Mouse (Mus musculus): ENCODE measurements around the gene Tulp1. TPM values are rescaled to one million over a fixed set of nuclear protein-coding genes. Genes with fewer than 3 reads are reported as not detected.
A peak's percentile ranks its signal among the peaks of the same experiment; 100 is the strongest.
"Not testable (repeated sequence)": the region's sequence is repeated elsewhere in the genome, so short reads cannot be mapped to it uniquely, and the experiment has no call there.

The Tulp1 gene
- polyA plus RNA-seq, 1 experiment from 2014 or later = 1.5 TPM

GRCm38 (mm10) chr17:28368449-28368848 is 3.4 kb upstream of the Tulp1 start:
- no peak overlapping the region for H3K4me3 ChIP-seq (replicated peaks)
- H3K9ac ChIP-seq (replicated peaks) = no peak overlapping the region
- no peak overlapping the region for H3K27ac ChIP-seq (replicated peaks)
- H3K9me3 ChIP-seq (replicated peaks) = no peaks in the 10 kb centered on the region
- no peak for ATAC-seq (ENCODE audit: low FRiP score)
- WGBS = 6% methylated on average over 13 of the region's 13 CpGs
- peaks cover 14% of the 10 kb centered on the region for H3K4me1 ChIP-seq
- H3K4me2 ChIP-seq = no peak overlapping the region
- H3K27me3 ChIP-seq (replicated peaks) = peaks cover 33% of the 10 kb centered on the region
- H3K36me3 ChIP-seq = no peaks in the 10 kb centered on the region

- peaks cover 67% of the 10 kb centered on the region for H3K27me3 ChIP-seq (replicated peaks)
- no peak overlapping the region for H3K27ac ChIP-seq (replicated peaks)
- WGBS = 5% methylated on average over 6 of the region's 6 CpGs
- H3K4me3 ChIP-seq (replicated peaks) = no peak overlapping the region
- no peak overlapping the region for H3K9ac ChIP-seq (replicated peaks)
- no peaks in the 10 kb centered on the region for H3K9me3 ChIP-seq (replicated peaks)
- no peaks in the 10 kb centered on the region for H3K36me3 ChIP-seq
- H3K4me2 ChIP-seq = no peak overlapping the region
- no peak for ATAC-seq (ENCODE audit: low FRiP score)
- H3K4me1 ChIP-seq = peaks cover 27% of the 10 kb centered on the region
Observed at GRCm38 (mm10) chr17:28363507-28363906, 1.5 kb downstream of the Tulp1 start.

DNA sequence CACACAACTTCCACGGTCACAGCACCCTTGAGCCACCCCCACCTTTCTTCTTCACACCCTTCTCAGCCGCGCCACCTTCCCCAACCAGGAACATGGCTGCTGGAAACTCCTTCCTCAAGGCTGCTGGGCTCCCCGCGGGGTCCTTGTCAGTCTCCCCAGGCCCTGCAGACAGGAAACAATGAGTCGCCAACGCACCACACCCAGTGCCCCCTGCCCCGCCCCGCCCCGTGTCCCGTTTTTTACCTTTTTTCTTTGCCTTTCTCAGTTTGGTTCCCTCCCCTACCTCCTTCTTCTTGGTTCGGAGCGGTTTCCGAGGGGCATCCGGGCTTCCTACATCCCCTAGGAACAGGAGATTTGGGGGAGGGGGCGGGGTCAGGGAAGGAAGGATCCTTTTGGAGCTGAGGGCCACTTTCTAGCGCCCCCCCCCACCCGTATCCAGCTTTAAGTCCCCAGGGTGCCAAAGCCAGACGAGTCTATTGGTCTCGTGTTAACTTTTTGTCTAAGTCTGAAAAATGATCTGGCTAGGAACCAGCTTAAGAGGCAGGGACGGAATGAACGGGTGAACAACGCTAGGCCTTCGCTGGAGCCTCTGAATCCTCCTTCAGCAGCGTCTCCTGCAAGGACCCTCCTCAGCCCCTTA is 2.2 kb downstream of the Tulp1 start:
- ATAC-seq (ENCODE audit: low FRiP score) = no peak
- 3% methylated on average over 25 of the region's 25 CpGs for WGBS
- Histone ChIP-seq H3K36me3 (no peaks in the 10 kb centered on the region), H3K9ac (replicated peaks) (no peak overlapping the region), H3K27ac (replicated peaks) (no peak overlapping the region), H3K4me1 (peaks cover 27% of the 10 kb centered on the region), H3K27me3 (replicated peaks) (peaks cover 71% of the 10 kb centered on the region), H3K9me3 (replicated peaks) (no peaks in the 10 kb centered on the region), H3K4me2 (peak overlapping the region; percentile 61), H3K4me3 (replicated peaks) (peak overlapping the region; percentile 26)

- 31% methylated on average over 11 of the region's 11 CpGs for WGBS
- Histone ChIP-seq H3K36me3 (no peaks in the 10 kb centered on the region), H3K4me3 (replicated peaks) (peak overlapping the region; percentile 26), H3K27ac (replicated peaks) (no peak overlapping the region), H3K4me2 (peak overlapping the region; percentile 61), H3K4me1 (peaks cover 27% of the 10 kb centered on the region), H3K27me3 (replicated peaks) (peaks cover 71% of the 10 kb centered on the region), H3K9me3 (replicated peaks) (no peaks in the 10 kb centered on the region), H3K9ac (replicated peaks) (no peak overlapping the region)
- no peak for ATAC-seq (ENCODE audit: low FRiP score)
Observed at GRCm38 (mm10) chr17:28361921-28362652, 2.9 kb downstream of the Tulp1 start.

GRCm38 (mm10) chr17:28360531-28361277 is 4.3 kb downstream of the Tulp1 start:
- no peak overlapping the region for H3K4me2 ChIP-seq
- no peak overlapping the region for H3K9ac ChIP-seq (replicated peaks)
- H3K4me3 ChIP-seq (replicated peaks) = no peak overlapping the region
- peaks cover 27% of the 10 kb centered on the region for H3K4me1 ChIP-seq
- no peak overlapping the region for H3K27ac ChIP-seq (replicated peaks)
- WGBS = 83% methylated on average over 9 of the region's 9 CpGs
- no peaks in the 10 kb centered on the region for H3K9me3 ChIP-seq (replicated peaks)
- no peaks in the 10 kb centered on the region for H3K36me3 ChIP-seq
- peaks cover 66% of the 10 kb centered on the region for H3K27me3 ChIP-seq (replicated peaks)
- ATAC-seq (ENCODE audit: low FRiP score) = no peak

- H3K9ac ChIP-seq (replicated peaks); H3K9me3 ChIP-seq (replicated peaks); H3K4me3 ChIP-seq (replicated peaks); ATAC-seq (ENCODE audit: low FRiP score); H3K4me2 ChIP-seq; H3K36me3 ChIP-seq; H3K27ac ChIP-seq (replicated peaks): not testable (repeated sequence)
- 21% methylated on average over 24 of the region's 24 CpGs for WGBS
- H3K4me1 ChIP-seq = peaks cover 15% of the 10 kb centered on the region
- H3K27me3 ChIP-seq (replicated peaks) = peaks cover 47% of the 10 kb centered on the region
Observed at GRCm38 (mm10) chr17:28358576-28359261, 6.3 kb downstream of the Tulp1 start.

- Histone ChIP-seq H3K4me2 (no peak overlapping the region), H3K4me1 (peaks cover 8% of the 10 kb centered on the region), H3K4me3 (replicated peaks) (no peak overlapping the region), H3K9me3 (replicated peaks) (no peaks in the 10 kb centered on the region), H3K27ac (replicated peaks) (no peak overlapping the region), H3K36me3 (no peaks in the 10 kb centered on the region), H3K9ac (replicated peaks) (no peak overlapping the region), H3K27me3 (replicated peaks) (peaks cover 43% of the 10 kb centered on the region)
- 89% methylated on average over 12 of the region's 12 CpGs for WGBS
- ATAC-seq (ENCODE audit: low FRiP score) = no peak
Observed at GRCm38 (mm10) chr17:28355871-28356270, 9.2 kb downstream of the Tulp1 start.

- no peaks in the 10 kb centered on the region for H3K36me3 ChIP-seq
- no peak overlapping the region for H3K27ac ChIP-seq (replicated peaks)
- no peak for ATAC-seq (ENCODE audit: low FRiP score)
- peaks cover 36% of the 10 kb centered on the region for H3K27me3 ChIP-seq (replicated peaks)
- peak overlapping the region; percentile 95; the same call in 1 of the 2 replicates for H3K4me2 ChIP-seq
- no peaks in the 10 kb centered on the region for H3K9me3 ChIP-seq (replicated peaks)
- H3K4me3 ChIP-seq (replicated peaks) = no peak overlapping the region
- H3K4me1 ChIP-seq = peaks cover 36% of the 10 kb centered on the region
- 14% methylated on average over 11 of the region's 11 CpGs for WGBS
- no peak overlapping the region for H3K9ac ChIP-seq (replicated peaks)
Observed at GRCm38 (mm10) chr17:28352018-28352417, 13.0 kb downstream of the Tulp1 start.

- H3K9me3 ChIP-seq (replicated peaks) = no peaks in the 10 kb centered on the region
- under 1% methylated on average over 28 of the region's 29 CpGs for WGBS
- peak overlapping the region; percentile 52 for H3K9ac ChIP-seq (replicated peaks)
- no peaks in the 10 kb centered on the region for H3K36me3 ChIP-seq
- no peak overlapping the region for H3K27ac ChIP-seq (replicated peaks)
- ATAC-seq (ENCODE audit: low FRiP score) = no peak
- peak overlapping the region; percentile 95 for H3K4me2 ChIP-seq
- H3K27me3 ChIP-seq (replicated peaks) = peaks cover 36% of the 10 kb centered on the region
- H3K4me3 ChIP-seq (replicated peaks) = peak overlapping the region; percentile 59
- H3K4me1 ChIP-seq = peaks cover 36% of the 10 kb centered on the region
Observed at GRCm38 (mm10) chr17:28351353-28351890, 13.6 kb downstream of the Tulp1 start.

- WGBS = under 1% methylated on average over 56 of the region's 73 CpGs
- peak within 1 kb of the TSS; percentile 59 for H3K4me3 ChIP-seq (replicated peaks)
- peaks cover 36% of the 10 kb centered on the region for H3K27me3 ChIP-seq (replicated peaks)
Observed at GRCm38 (mm10) chr17:28350466-28351352, 14.3 kb downstream of the Tulp1 start, which contains the start of gene Tead3. Gene Tead3, minus strand, starts transcription at chr17:28350817.

More at GRCm38 (mm10) chr17:28350466-28351352, 14.3 kb downstream of the Tulp1 start, which contains the start of gene Tead3:
- H3K9me3 ChIP-seq (replicated peaks) = no peaks in the 10 kb centered on the region
- ATAC-seq (ENCODE audit: low FRiP score) = peak; percentile 77
- peak within 1 kb of the TSS; percentile 95 for H3K4me2 ChIP-seq
- peak within 1 kb of the TSS; percentile 74 for H3K27ac ChIP-seq (replicated peaks)
- H3K36me3 ChIP-seq = no peaks in the 10 kb centered on the region
- peak within 1 kb of the TSS; percentile 59 for H3K9ac ChIP-seq (replicated peaks)
- H3K4me1 ChIP-seq = peaks cover 43% of the 10 kb centered on the region

All from neural tube, embryonic 15.5 days (tissue).